Mouse (Mus musculus): Measurements from ENCODE around the gene 4930556J24Rik. TPM values are rescaled to one million over a fixed set of nuclear protein-coding genes. Genes with fewer than 3 reads are reported as not detected.
"Not testable (repeated sequence)": the region's sequence is repeated elsewhere in the genome, so short reads cannot be mapped to it uniquely, and the experiment has no call there.

Gene 4930556J24Rik
- polyA plus RNA-seq, 1 experiment from 2014 or later = 0.15 TPM

DNA sequence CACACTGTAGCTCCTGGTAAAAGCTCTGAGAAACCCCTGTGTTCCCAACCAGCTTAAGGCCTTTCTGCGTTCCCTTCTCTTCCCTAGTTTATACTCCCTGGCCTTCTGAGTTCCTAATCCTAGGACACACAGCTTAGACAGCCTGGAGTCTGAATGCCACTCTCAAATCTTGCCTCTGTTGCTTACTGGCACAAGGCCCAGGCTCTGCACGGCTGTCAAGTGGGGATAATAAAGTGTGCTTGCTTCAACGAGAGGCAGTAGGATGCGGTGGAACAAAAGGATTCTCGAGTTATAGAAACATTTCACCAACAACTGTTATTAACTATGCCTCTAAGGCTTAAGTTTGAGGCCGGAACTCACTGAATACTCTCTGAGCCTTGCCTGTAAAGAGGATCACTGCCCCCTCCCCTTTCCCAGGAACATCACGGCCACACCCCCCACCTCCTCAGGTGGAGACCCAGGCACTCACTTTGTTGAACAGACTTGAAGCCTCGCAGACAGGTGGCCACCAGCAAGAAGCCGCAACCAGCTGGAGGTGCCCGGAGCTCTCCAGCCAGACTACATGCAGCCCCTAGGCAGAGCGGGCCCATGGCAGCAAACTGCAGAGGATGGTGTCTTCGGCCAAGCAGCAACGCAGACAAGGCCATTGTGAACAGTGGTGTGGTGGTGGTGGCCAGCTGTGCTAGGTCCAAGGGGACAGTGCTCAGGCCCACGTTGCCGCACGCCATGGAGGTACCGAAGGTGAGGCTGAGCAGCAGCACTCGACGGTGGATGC lies 64.3 kb downstream of the 4930556J24Rik start:
- peaks cover 4% of the 10 kb centered on the region for H3K4me1 ChIP-seq (replicated peaks; ENCODE audit: control insufficient read depth, insufficient read depth, low read length)
- peak overlapping the region; percentile 84 for H3K4me2 ChIP-seq (ENCODE audit: low read length)
- H3K36me3 ChIP-seq (ENCODE audit: control insufficient read depth, insufficient read depth, low read length) = no peaks in the 10 kb centered on the region
- H3K9ac ChIP-seq (ENCODE audit: low read length) = no peak overlapping the region
- ATAC-seq (replicated peaks; ENCODE audit: low FRiP score, low TSS enrichment, low read depth) (0 out of 2 replicates have a peak, but pooled peaks have one; percentile 13), DNase-seq (ENCODE audit: low spot score) (no peak)
- peak overlapping the region; percentile 50; the same call in 1 of the 2 replicates for H3K4me3 ChIP-seq (ENCODE audit: low read depth, low read length)
- H3K27ac ChIP-seq (ENCODE audit: low read depth) = no peak overlapping the region
- H3K27me3 ChIP-seq (replicated peaks; ENCODE audit: control insufficient read depth, insufficient read depth, low read length) = peaks cover 7% of the 10 kb centered on the region; the same call in 1 of the 2 replicates
- 20% methylated on average over 19 of the region's 19 CpGs for WGBS
- no peaks in the 10 kb centered on the region for H3K9me3 ChIP-seq (ENCODE audit: control insufficient read depth, low read length)

- H3K27ac ChIP-seq (ENCODE audit: low read depth); H3K4me1 ChIP-seq (replicated peaks; ENCODE audit: control insufficient read depth, insufficient read depth, low read length); H3K36me3 ChIP-seq (ENCODE audit: control insufficient read depth, insufficient read depth, low read length); H3K27me3 ChIP-seq (replicated peaks; ENCODE audit: control insufficient read depth, insufficient read depth, low read length); DNase-seq (ENCODE audit: low spot score); H3K9ac ChIP-seq (ENCODE audit: low read length); H3K9me3 ChIP-seq (ENCODE audit: control insufficient read depth, low read length); H3K4me2 ChIP-seq (ENCODE audit: low read length); ATAC-seq (replicated peaks; ENCODE audit: low FRiP score, low TSS enrichment, low read depth); H3K4me3 ChIP-seq (ENCODE audit: low read depth, low read length): not testable (repeated sequence)
- 88% methylated on average over 6 of the region's 6 CpGs for WGBS
These were observed 65.1 kb downstream of the 4930556J24Rik start for GRCm38 (mm10) chr11:3911440-3911839.

DNA sequence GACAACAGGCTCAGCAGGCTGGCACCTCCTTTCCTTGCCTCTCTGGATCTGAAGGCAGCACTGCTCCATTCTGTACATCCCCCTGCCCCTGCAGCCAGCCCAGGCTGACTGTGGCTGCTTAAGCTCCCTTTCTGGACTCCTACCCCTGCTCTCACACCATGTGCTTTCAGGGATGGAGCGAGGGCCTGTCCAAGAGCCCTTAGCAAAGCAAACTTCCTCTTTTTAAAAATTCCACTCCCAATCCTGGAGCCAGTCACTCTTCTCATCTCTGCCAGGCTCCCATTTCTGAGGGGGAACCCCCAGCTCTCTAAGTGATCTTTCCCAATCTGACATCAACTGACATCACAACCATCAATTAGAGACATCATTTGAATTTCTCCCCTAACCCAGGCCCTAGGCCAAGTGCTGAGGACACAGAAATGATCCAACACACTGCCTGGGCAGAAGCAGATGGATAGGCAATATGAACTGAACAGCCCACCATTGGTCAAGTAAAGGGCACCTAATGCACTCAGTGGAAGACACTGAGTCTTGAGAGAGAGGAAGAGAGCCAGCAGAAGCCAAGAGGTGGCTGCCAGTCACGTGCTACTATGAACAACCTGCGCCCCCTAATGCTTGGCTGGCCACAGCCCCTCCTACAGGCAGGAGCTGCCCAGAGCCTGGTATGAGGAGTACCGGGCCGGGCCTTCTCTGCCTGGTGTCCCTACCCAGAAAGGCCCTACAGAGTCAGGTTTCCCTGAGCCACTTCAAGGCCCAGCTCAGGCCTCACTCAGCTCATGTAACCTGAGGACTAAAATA lies 65.9 kb downstream of the 4930556J24Rik start:
- Histone ChIP-seq H3K27me3 (replicated peaks; ENCODE audit: control insufficient read depth, insufficient read depth, low read length) (peaks cover 7% of the 10 kb centered on the region; the same call in 1 of the 2 replicates), H3K4me2 (ENCODE audit: low read length) (no peak overlapping the region), H3K9ac (ENCODE audit: low read length) (no peak overlapping the region), H3K9me3 (ENCODE audit: control insufficient read depth, low read length) (no peaks in the 10 kb centered on the region), H3K27ac (ENCODE audit: low read depth) (no peak overlapping the region), H3K4me1 (replicated peaks; ENCODE audit: control insufficient read depth, insufficient read depth, low read length) (peaks cover 4% of the 10 kb centered on the region), H3K4me3 (ENCODE audit: low read depth, low read length) (no peak overlapping the region), H3K36me3 (ENCODE audit: control insufficient read depth, insufficient read depth, low read length) (no peaks in the 10 kb centered on the region)
- WGBS = 71% methylated on average over 5 of the region's 5 CpGs
- DNase-seq (ENCODE audit: low spot score) = no peak
- no peak for ATAC-seq (replicated peaks; ENCODE audit: low FRiP score, low TSS enrichment, low read depth)

DNA sequence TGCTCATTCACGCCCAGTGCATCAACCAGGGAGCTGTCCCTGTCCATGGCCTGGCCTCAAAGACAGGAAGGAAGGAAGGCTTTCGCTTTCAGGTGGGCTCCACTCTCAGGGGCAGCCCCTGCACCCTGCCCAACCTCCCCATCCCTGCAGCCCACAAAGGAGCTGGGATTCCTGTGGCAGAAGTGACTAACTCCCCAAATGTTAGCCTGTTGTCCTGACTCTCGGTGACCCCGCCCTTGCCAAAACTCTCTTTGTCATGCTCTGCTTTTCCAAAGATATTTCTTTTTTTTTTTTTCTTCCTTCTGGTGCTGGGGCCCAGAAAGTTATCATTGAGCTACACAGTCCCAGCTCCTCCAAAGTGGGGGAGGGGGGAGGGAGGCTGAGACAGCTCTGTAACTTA lies 67.3 kb downstream of the 4930556J24Rik start:
- Histone ChIP-seq H3K36me3 (ENCODE audit: control insufficient read depth, insufficient read depth, low read length) (no peaks in the 10 kb centered on the region), H3K9ac (ENCODE audit: low read length) (no peak overlapping the region), H3K4me1 (replicated peaks; ENCODE audit: control insufficient read depth, insufficient read depth, low read length) (peaks cover 4% of the 10 kb centered on the region), H3K9me3 (ENCODE audit: control insufficient read depth, low read length) (no peaks in the 10 kb centered on the region), H3K4me3 (ENCODE audit: low read depth, low read length) (no peak overlapping the region), H3K27ac (ENCODE audit: low read depth) (no peak overlapping the region), H3K4me2 (ENCODE audit: low read length) (no peak overlapping the region), H3K27me3 (replicated peaks; ENCODE audit: control insufficient read depth, insufficient read depth, low read length) (peaks cover 7% of the 10 kb centered on the region; the same call in 1 of the 2 replicates)
- 84% methylated on average over 4 of the region's 4 CpGs for WGBS
- ATAC-seq (replicated peaks; ENCODE audit: low FRiP score, low TSS enrichment, low read depth) (no peak), DNase-seq (ENCODE audit: low spot score) (no peak)

DNA sequence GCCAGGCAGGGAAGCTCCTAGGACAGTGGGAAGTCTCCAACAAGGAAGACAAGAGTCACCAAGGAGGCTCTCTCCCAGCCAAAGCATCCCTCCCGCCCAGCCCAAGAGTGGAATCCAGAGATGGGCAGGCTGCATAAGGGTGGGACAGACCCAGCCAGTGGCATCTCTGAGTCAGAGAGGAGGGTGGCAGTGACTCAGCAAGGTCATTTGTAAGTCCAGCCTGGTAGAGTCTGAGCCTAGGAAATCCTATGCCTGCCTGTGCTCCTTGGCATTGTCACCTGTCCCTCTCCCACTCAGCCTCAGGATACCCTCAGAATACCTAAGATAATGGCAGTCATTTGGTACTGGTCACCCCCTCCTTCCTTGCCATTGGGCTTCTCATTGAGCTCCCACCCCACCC lies 71.1 kb downstream of the 4930556J24Rik start:
- DNase-seq (ENCODE audit: low spot score) = no peak
- H3K27me3 ChIP-seq (replicated peaks; ENCODE audit: control insufficient read depth, insufficient read depth, low read length) = no peaks in the 10 kb centered on the region
- ATAC-seq (replicated peaks; ENCODE audit: low FRiP score, low TSS enrichment, low read depth) = no peak
- no peak overlapping the region for H3K4me3 ChIP-seq (ENCODE audit: low read depth, low read length)
- H3K4me2 ChIP-seq (ENCODE audit: low read length) = no peak overlapping the region
- no peaks in the 10 kb centered on the region for H3K9me3 ChIP-seq (ENCODE audit: control insufficient read depth, low read length)
- H3K4me1 ChIP-seq (replicated peaks; ENCODE audit: control insufficient read depth, insufficient read depth, low read length) = no peaks in the 10 kb centered on the region
- H3K36me3 ChIP-seq (ENCODE audit: control insufficient read depth, insufficient read depth, low read length) = no peaks in the 10 kb centered on the region
- H3K9ac ChIP-seq (ENCODE audit: low read length) = no peak overlapping the region
- no peak overlapping the region for H3K27ac ChIP-seq (ENCODE audit: low read depth)
- WGBS = 83% methylated on average over 1 of the region's 1 CpGs

- Histone ChIP-seq H3K4me3 (ENCODE audit: low read depth, low read length) (no peak overlapping the region), H3K36me3 (ENCODE audit: control insufficient read depth, insufficient read depth, low read length) (no peaks in the 10 kb centered on the region)
- 87% methylated on average over 6 of the region's 6 CpGs for WGBS
These were observed 71.9 kb downstream of the 4930556J24Rik start for GRCm38 (mm10) chr11:3904673-3905072.

GRCm38 (mm10) chr11:3903046-3903445 lies 73.5 kb downstream of the 4930556J24Rik start:
- no peak overlapping the region for H3K4me2 ChIP-seq (ENCODE audit: low read length)
- no peak overlapping the region for H3K27ac ChIP-seq (ENCODE audit: low read depth)
- DNase-seq (ENCODE audit: low spot score) (no peak), ATAC-seq (replicated peaks; ENCODE audit: low FRiP score, low TSS enrichment, low read depth) (no peak)
- 0 out of 2 replicates have a peak, but pooled peaks cover 3% of the 10 kb centered on the region for H3K36me3 ChIP-seq (ENCODE audit: control insufficient read depth, insufficient read depth, low read length)
- 89% methylated on average over 5 of the region's 5 CpGs for WGBS
- H3K4me1 ChIP-seq (replicated peaks; ENCODE audit: control insufficient read depth, insufficient read depth, low read length) = no peaks in the 10 kb centered on the region
- H3K27me3 ChIP-seq (replicated peaks; ENCODE audit: control insufficient read depth, insufficient read depth, low read length) = no peaks in the 10 kb centered on the region
- no peaks in the 10 kb centered on the region for H3K9me3 ChIP-seq (ENCODE audit: control insufficient read depth, low read length)
- H3K9ac ChIP-seq (ENCODE audit: low read length) = no peak overlapping the region
- no peak overlapping the region for H3K4me3 ChIP-seq (ENCODE audit: low read depth, low read length)

More at GRCm38 (mm10) chr11:3904673-3905072, 71.9 kb downstream of the 4930556J24Rik start:
- Histone ChIP-seq H3K27ac (ENCODE audit: low read depth) (no peak overlapping the region), H3K9me3 (ENCODE audit: control insufficient read depth, low read length) (no peaks in the 10 kb centered on the region), H3K27me3 (replicated peaks; ENCODE audit: control insufficient read depth, insufficient read depth, low read length) (no peaks in the 10 kb centered on the region), H3K4me2 (ENCODE audit: low read length) (no peak overlapping the region), H3K9ac (ENCODE audit: low read length) (no peak overlapping the region), H3K4me1 (replicated peaks; ENCODE audit: control insufficient read depth, insufficient read depth, low read length) (no peaks in the 10 kb centered on the region)
- no peak for DNase-seq (ENCODE audit: low spot score)
- ATAC-seq (replicated peaks; ENCODE audit: low FRiP score, low TSS enrichment, low read depth) = no peak

- Histone ChIP-seq H3K4me1 (replicated peaks; ENCODE audit: control insufficient read depth, insufficient read depth, low read length) (no peaks in the 10 kb centered on the region), H3K27me3 (replicated peaks; ENCODE audit: control insufficient read depth, insufficient read depth, low read length) (no peaks in the 10 kb centered on the region), H3K4me3 (ENCODE audit: low read depth, low read length) (no peak overlapping the region), H3K27ac (ENCODE audit: low read depth) (no peak overlapping the region), H3K9ac (ENCODE audit: low read length) (no peak overlapping the region), H3K9me3 (ENCODE audit: control insufficient read depth, low read length) (no peaks in the 10 kb centered on the region), H3K36me3 (ENCODE audit: control insufficient read depth, insufficient read depth, low read length) (peaks cover 8% of the 10 kb centered on the region; the same call in 1 of the 2 replicates), H3K4me2 (ENCODE audit: low read length) (no peak overlapping the region)
- WGBS = 87% methylated on average over 3 of the region's 3 CpGs
- DNase-seq (ENCODE audit: low spot score) (no peak), ATAC-seq (replicated peaks; ENCODE audit: low FRiP score, low TSS enrichment, low read depth) (no peak)
These were observed 74.1 kb downstream of the 4930556J24Rik start for GRCm38 (mm10) chr11:3902516-3902915.
